Mouse (Mus musculus): ENCODE data around the gene Gcm1.

Gene Gcm1

GRCm38 (mm10) chr9:78101431-78101830 is 49.7 kb downstream of the Gcm1 start:
- DNase-seq (ENCODE audit: low spot score), result no peak

GRCm38 (mm10) chr9:78103965-78104560 is 52.3 kb downstream of the Gcm1 start:
- DNase-seq (ENCODE audit: low spot score), result no peak

GRCm38 (mm10) chr9:78104973-78105372 is 53.2 kb downstream of the Gcm1 start:
- DNase-seq (ENCODE audit: low spot score), result no peak

GRCm38 (mm10) chr9:78105501-78105932 is 53.8 kb downstream of the Gcm1 start:
- no peak for DNase-seq (ENCODE audit: low spot score)

- DNase-seq (ENCODE audit: low spot score), result no peak
Observed at GRCm38 (mm10) chr9:78106821-78107220, 55.1 kb downstream of the Gcm1 start.

- DNase-seq (ENCODE audit: low spot score), result no peak
Observed at GRCm38 (mm10) chr9:78107582-78107911, 55.8 kb downstream of the Gcm1 start.

- DNase-seq (ENCODE audit: low spot score), result peak; percentile 66
Observed at GRCm38 (mm10) chr9:78107912-78108795, 56.4 kb downstream of the Gcm1 start.

- DNase-seq (ENCODE audit: low spot score), result peak; percentile 64
Observed at GRCm38 (mm10) chr9:78108796-78109239, 57.1 kb downstream of the Gcm1 start, which contains the start of the genes Fbxo9 and Ick. Gene Fbxo9, minus strand, starts transcription at chr9:78109065. Gene Ick, plus strand, starts transcription at chr9:78109192.

- no peak for DNase-seq (ENCODE audit: low spot score)
Observed at GRCm38 (mm10) chr9:78109656-78110055, 57.9 kb downstream of the Gcm1 start.

GRCm38 (mm10) chr9:78111456-78111855 is 59.7 kb downstream of the Gcm1 start:
- DNase-seq (ENCODE audit: low spot score), result no peak

GRCm38 (mm10) chr9:78112770-78113537 is 61.2 kb downstream of the Gcm1 start:
- peak; percentile 88 for DNase-seq (ENCODE audit: low spot score)

- no peak for DNase-seq (ENCODE audit: low spot score)
Observed at GRCm38 (mm10) chr9:78113538-78113885, 61.8 kb downstream of the Gcm1 start.

All from ovary, postnatal 10 days (tissue).